Mouse (Mus musculus) midbrain, postnatal 0 days (tissue): ENCODE results near the gene Mrtfb. TPM values are rescaled to one million over a fixed set of nuclear protein-coding genes. Genes with fewer than 3 reads are reported as not detected.
A peak's percentile ranks its signal among the peaks of the same experiment; 100 is the strongest.

ENCODE experiments used
- ATAC-seq: fragments of 200-750 bp; cut with Nextera tagmentation; 2 replicates; pipeline ENCODE4 v1.8.0; 2017; ENCODE audit warnings: moderate number of reproducible peaks, mild to moderate bottlenecking, moderate TSS enrichment, moderate library complexity; ENCODE audit not compliant: low FRiP score
- DNase-seq: peaks from one replicate; pipeline ENCODE4 v3.0.0-alpha.2; 2015; ENCODE audit warnings: low spot score
- H3K27ac ChIP-seq: fragments of 300-500 bp; sonication (generic); 2 replicates; pipeline ENCODE4 v1.5.1; 2014; ENCODE audit warnings: low read depth, mild to moderate bottlenecking, low read length, mixed read lengths
- H3K27me3 ChIP-seq: fragments of 300-500 bp; sonication (generic); 2 replicates; pipeline ENCODE4 v1.6.1; 2014; ENCODE audit warnings: low read length, control low read depth, mixed read lengths; ENCODE audit not compliant: insufficient read depth
- H3K36me3 ChIP-seq: fragments of 300-500 bp; sonication (generic); 2 replicates; pipeline ENCODE4 v1.6.1; 2014; ENCODE audit warnings: low read length, control low read depth, mixed read lengths; ENCODE audit not compliant: insufficient read depth
- H3K4me1 ChIP-seq: fragments of 300-500 bp; sonication (generic); 2 replicates; pipeline ENCODE4 v1.6.1; 2014; ENCODE audit warnings: mild to moderate bottlenecking, control low read depth, antibody characterized with exemption, low read length, mixed read lengths; ENCODE audit not compliant: insufficient read depth
- H3K4me2 ChIP-seq: fragments of 300-500 bp; sonication (generic); 2 replicates; pipeline ENCODE4 v1.6.1; 2014; ENCODE audit warnings: low read depth, mild to moderate bottlenecking, low read length, mixed read lengths; ENCODE audit not compliant: poor library complexity, severe bottlenecking
- H3K4me3 ChIP-seq: fragments of 300-500 bp; sonication (generic); 2 replicates; pipeline ENCODE4 v1.5.1; 2014; ENCODE audit warnings: low read depth, mild to moderate bottlenecking, low read length, moderate library complexity
- H3K9ac ChIP-seq: fragments of 300-500 bp; sonication (generic); replicated peaks from 2 replicates; pipeline ENCODE4 v1.6.1; 2014; ENCODE audit warnings: mild to moderate bottlenecking, low read length, moderate library complexity, mixed read lengths; ENCODE audit not compliant: poor library complexity, severe bottlenecking
- H3K9me3 ChIP-seq: fragments of 300-500 bp; sonication (generic); 2 replicates; pipeline ENCODE4 v1.6.1; 2016; ENCODE audit warnings: low read length, control low read depth
- CTCF ChIP-seq: IDR thresholded peaks from 2 replicates; pipeline ENCODE4 v1.5.1; 2016; ENCODE audit warnings: antibody characterized with exemption, mild to moderate bottlenecking
- WGBS: fragments of 180-500 bp; shearing (Covaris S2); extraction: QIAGEN DNeasy Blood & Tissue Kit; methylation state at CpG from one replicate; pipeline ENCODE4 v1.1.7; 2014; 5-methylcytosine and 5-hydroxymethylcytosine counted together
- polyA plus RNA-seq: library from polyadenylated mRNA; unstranded; fragments of >200 nt; fragmentation: Nextera tagmentation; extraction: Ambion mirVana; gene quantifications from 2 replicates; pipeline ENCODE4 v1.2.1, GENCODE M21; 2015
- total RNA-seq: library from RNA; depleted of rRNA; stranded (reverse); fragments of >200 nt; gene quantifications from 2 replicates; pipeline ENCODE4 v1.2.3, GENCODE M21; 2014

The Mrtfb gene
- total and polyA plus RNA-seq, 2 experiments from 2014 or later = 13.8 to 24.1 TPM

GRCm38 (mm10) chr16:13414972-13415371 lies 158.7 kb downstream of the Mrtfb start:
- peaks cover 27% of the 10 kb centered on the region for H3K36me3 ChIP-seq
- H3K27me3 ChIP-seq = no peaks in the 10 kb centered on the region
- H3K4me3 ChIP-seq = no peak overlapping the region
- no peaks in the 10 kb centered on the region for H3K9me3 ChIP-seq
- WGBS = 96% methylated on average over 4 of the region's 4 CpGs
- H3K9ac ChIP-seq = no peak overlapping the region
- TF ChIP-seq CTCF = no peak
- no peak for DNase-seq
- no peak overlapping the region for H3K27ac ChIP-seq
- no peak overlapping the region for H3K4me2 ChIP-seq
- no peaks in the 10 kb centered on the region for H3K4me1 ChIP-seq
- ATAC-seq = no peak

- ATAC-seq (no peak), DNase-seq (no peak)
- Histone ChIP-seq H3K36me3 (peaks cover 27% of the 10 kb centered on the region), H3K9me3 (no peaks in the 10 kb centered on the region), H3K27me3 (no peaks in the 10 kb centered on the region), H3K4me2 (no peak overlapping the region), H3K4me3 (no peak overlapping the region), H3K9ac (no peak overlapping the region), H3K27ac (no peak overlapping the region), H3K4me1 (no peaks in the 10 kb centered on the region)
- 96% methylated on average over 6 of the region's 6 CpGs for WGBS
- no peak for TF ChIP-seq CTCF
These were observed 159.2 kb downstream of the Mrtfb start for GRCm38 (mm10) chr16:13415465-13415864.

GRCm38 (mm10) chr16:13416465-13416864 lies 160.2 kb downstream of the Mrtfb start:
- WGBS = 67% methylated on average over 10 of the region's 10 CpGs
- TF ChIP-seq CTCF = no peak
- Histone ChIP-seq H3K27me3 (no peaks in the 10 kb centered on the region), H3K4me1 (no peaks in the 10 kb centered on the region), H3K9me3 (no peaks in the 10 kb centered on the region), H3K9ac (no peak overlapping the region), H3K27ac (no peak overlapping the region), H3K4me2 (no peak overlapping the region), H3K36me3 (peaks cover 18% of the 10 kb centered on the region), H3K4me3 (no peak overlapping the region)
- ATAC-seq (no peak), DNase-seq (peak; percentile 39)

- no peak for TF ChIP-seq CTCF
- H3K4me2 ChIP-seq = no peak overlapping the region
- no peaks in the 10 kb centered on the region for H3K9me3 ChIP-seq
- no peak overlapping the region for H3K4me3 ChIP-seq
- no peak for DNase-seq
- H3K27ac ChIP-seq = no peak overlapping the region
- H3K27me3 ChIP-seq = no peaks in the 10 kb centered on the region
- no peak for ATAC-seq
- H3K4me1 ChIP-seq = no peaks in the 10 kb centered on the region
- no peak overlapping the region for H3K9ac ChIP-seq
- WGBS = 85% methylated on average over 5 of the region's 5 CpGs
- peaks cover 7% of the 10 kb centered on the region; the same call in 1 of the 2 replicates for H3K36me3 ChIP-seq
These were observed 161.6 kb downstream of the Mrtfb start for GRCm38 (mm10) chr16:13417904-13418303.

GRCm38 (mm10) chr16:13419752-13420151 lies 163.5 kb downstream of the Mrtfb start:
- Histone ChIP-seq H3K27ac (no peak overlapping the region), H3K27me3 (no peaks in the 10 kb centered on the region), H3K4me2 (no peak overlapping the region), H3K4me1 (no peaks in the 10 kb centered on the region), H3K4me3 (no peak overlapping the region), H3K9ac (no peak overlapping the region), H3K36me3 (no peaks in the 10 kb centered on the region), H3K9me3 (no peaks in the 10 kb centered on the region)
- no peak for TF ChIP-seq CTCF
- DNase-seq (no peak), ATAC-seq (no peak)
- 90% methylated on average over 2 of the region's 2 CpGs for WGBS

- TF ChIP-seq CTCF = no peak
- ATAC-seq (no peak), DNase-seq (no peak)
- Histone ChIP-seq H3K4me2 (no peak overlapping the region), H3K27me3 (no peaks in the 10 kb centered on the region), H3K4me3 (no peak overlapping the region), H3K9me3 (no peaks in the 10 kb centered on the region), H3K27ac (no peak overlapping the region), H3K36me3 (no peaks in the 10 kb centered on the region), H3K4me1 (no peaks in the 10 kb centered on the region), H3K9ac (no peak overlapping the region)
- 89% methylated on average over 3 of the region's 3 CpGs for WGBS
These were observed 166.2 kb downstream of the Mrtfb start for GRCm38 (mm10) chr16:13422522-13422921.
